Mouse (Mus musculus): ENCODE results near the gene Ranbp3.

- TF ChIP-seq CTCF (IDR thresholded peaks at IDR 0.05; ENCODE audit: low read depth, low read length) (no peak), POLR2A (IDR thresholded peaks at IDR 0.05; ENCODE audit: extremely low read depth, insufficient read depth, low read length) (no peak)
These were observed 9.8 kb downstream of the Ranbp3 start for GRCm38 (mm10) chr17:56682880-56683279.

All from liver, adult 2 months (tissue).